Mouse (Mus musculus) WW6 (cell line): ENCODE data around the gene Ctcfl.
A peak's percentile ranks its signal among the peaks of the same experiment; 100 is the strongest.

ENCODE experiments used
- DNase-seq: peaks from one replicate; pipeline ENCODE4 v3.0.0-alpha.2; 2013; ENCODE audit warnings: low read depth, low spot score

Gene Ctcfl

GRCm38 (mm10) chr2:173119023-173119944 lies at the start of gene Ctcfl:
Gene Ctcfl, minus strand, starts transcription at chr2:173119525.
- DNase-seq: no peak

GRCm38 (mm10) chr2:173168411-173168851 lies 49.1 kb upstream of the Ctcfl start:
- DNase-seq: no peak

- DNase-seq: no peak
Measured at GRCm38 (mm10) chr2:173165357-173165756, 46.0 kb upstream of the Ctcfl start.

- no peak for DNase-seq
Measured at GRCm38 (mm10) chr2:173164946-173165345, 45.6 kb upstream of the Ctcfl start.

GRCm38 (mm10) chr2:173164358-173164757 lies 45.0 kb upstream of the Ctcfl start:
- DNase-seq: no peak

- no peak for DNase-seq
Measured at GRCm38 (mm10) chr2:173163380-173163779, 44.1 kb upstream of the Ctcfl start.

GRCm38 (mm10) chr2:173159354-173160311 lies 40.3 kb upstream of the Ctcfl start:
- peak; percentile 67 for DNase-seq

GRCm38 (mm10) chr2:173158390-173159055 lies 39.2 kb upstream of the Ctcfl start:
- no peak for DNase-seq

GRCm38 (mm10) chr2:173157871-173158270 lies 38.5 kb upstream of the Ctcfl start:
- no peak for DNase-seq

- DNase-seq: no peak
Measured at GRCm38 (mm10) chr2:173157376-173157775, 38.1 kb upstream of the Ctcfl start.

GRCm38 (mm10) chr2:173156923-173157322 lies 37.6 kb upstream of the Ctcfl start:
- DNase-seq: no peak

GRCm38 (mm10) chr2:173155907-173156306 lies 36.6 kb upstream of the Ctcfl start:
- DNase-seq: no peak

- no peak for DNase-seq
Measured at GRCm38 (mm10) chr2:173154962-173155361, 35.6 kb upstream of the Ctcfl start.

- no peak for DNase-seq
Measured at GRCm38 (mm10) chr2:173154513-173154912, 35.2 kb upstream of the Ctcfl start.

- DNase-seq: no peak
Measured at GRCm38 (mm10) chr2:173153266-173153665, 33.9 kb upstream of the Ctcfl start.

GRCm38 (mm10) chr2:173152436-173153151 lies 33.3 kb upstream of the Ctcfl start, which contains the start of gene Pck1:
Gene Pck1, plus strand, starts transcription at chr2:173153048.
- DNase-seq: no peak

GRCm38 (mm10) chr2:173151784-173152284 lies 32.5 kb upstream of the Ctcfl start:
- no peak for DNase-seq

GRCm38 (mm10) chr2:173151352-173151751 lies 32.0 kb upstream of the Ctcfl start:
- no peak for DNase-seq

- DNase-seq: no peak
Measured at GRCm38 (mm10) chr2:173148001-173148400, 28.7 kb upstream of the Ctcfl start.

- no peak for DNase-seq
Measured at GRCm38 (mm10) chr2:173146728-173147127, 27.4 kb upstream of the Ctcfl start.

GRCm38 (mm10) chr2:173145808-173146207 lies 26.5 kb upstream of the Ctcfl start:
- DNase-seq: no peak
